Mouse (Mus musculus) embryonic facial prominence, embryonic 15.5 days (tissue): ENCODE measurements around the gene Akt1s1. TPM values are rescaled to one million over a fixed set of nuclear protein-coding genes. Genes with fewer than 3 reads are reported as not detected.

ENCODE experiments used
- ATAC-seq: fragments of 200-750 bp; cut with Nextera tagmentation; 2 replicates; pipeline ENCODE4 v1.8.0; 2017; ENCODE audit warnings: low read depth, moderate TSS enrichment; ENCODE audit not compliant: insufficient number of reproducible peaks, low FRiP score, low TSS enrichment
- H3K27ac ChIP-seq: fragments of 300-500 bp; sonication (generic); replicated peaks from 2 replicates; pipeline ENCODE4 v1.5.1; 2015; ENCODE audit warnings: mild to moderate bottlenecking, inconsistent platforms
- H3K27me3 ChIP-seq: fragments of 300-500 bp; sonication (generic); 2 replicates; pipeline ENCODE4 v1.6.1; 2015; ENCODE audit warnings: inconsistent platforms
- H3K36me3 ChIP-seq: fragments of 300-500 bp; sonication (generic); 2 replicates; pipeline ENCODE4 v1.6.1; 2015; ENCODE audit warnings: mild to moderate bottlenecking, inconsistent platforms
- H3K4me1 ChIP-seq: fragments of 300-500 bp; sonication (generic); 2 replicates; pipeline ENCODE4 v1.6.1; 2015; ENCODE audit warnings: inconsistent platforms
- H3K4me2 ChIP-seq: fragments of 300-500 bp; sonication (generic); replicated peaks from 2 replicates; pipeline ENCODE4 v1.6.1; 2015; ENCODE audit warnings: mild to moderate bottlenecking, inconsistent platforms
- H3K4me3 ChIP-seq: fragments of 300-500 bp; sonication (generic); replicated peaks from 2 replicates; pipeline ENCODE4 v1.5.1; 2015; ENCODE audit warnings: mild to moderate bottlenecking, inconsistent platforms
- H3K9ac ChIP-seq: fragments of 300-500 bp; sonication (generic); 2 replicates; pipeline ENCODE4 v1.6.1; 2015; ENCODE audit warnings: inconsistent platforms
- H3K9me3 ChIP-seq: fragments of 300-500 bp; sonication (generic); replicated peaks from 2 replicates; pipeline ENCODE4 v1.6.1; 2016; ENCODE audit warnings: inconsistent platforms
- WGBS: fragments of 180-500 bp; shearing (Covaris S2); methylation state at CpG from one replicate; pipeline ENCODE4 v1.1.7; 2015; 5-methylcytosine and 5-hydroxymethylcytosine counted together
- polyA plus RNA-seq: library from polyadenylated mRNA; unstranded; fragments of >200 nt; fragmentation: Nextera tagmentation; extraction: Ambion mirVana; gene quantifications from 2 replicates; pipeline ENCODE4 v1.2.1, GENCODE M21; 2015

Gene Akt1s1
- polyA plus RNA-seq, 1 experiment from 2014 or later: 127 TPM

DNA sequence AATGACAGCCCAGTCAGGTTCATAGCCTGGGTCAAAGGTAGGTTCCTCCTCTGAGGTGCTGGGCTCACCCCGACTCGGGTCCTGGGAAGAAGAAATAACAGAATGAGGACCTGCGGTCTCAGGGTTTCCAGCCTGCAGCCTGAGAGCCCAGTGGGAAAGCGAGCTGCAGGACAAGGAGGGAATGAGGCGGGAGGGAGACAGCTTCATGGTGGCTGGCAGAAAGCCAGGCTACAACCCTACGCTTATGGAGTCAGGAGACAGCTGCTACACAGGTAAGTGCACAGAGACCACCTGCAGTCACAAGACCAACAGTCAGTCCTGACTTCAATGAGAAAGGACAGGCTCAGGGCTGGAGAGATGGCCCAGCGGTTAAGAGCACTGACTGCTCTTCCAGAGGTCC lies 2.0 kb upstream of the Akt1s1 start:
- WGBS: 91% methylated on average over 7 of the region's 7 CpGs
- H3K4me2 ChIP-seq: no peak overlapping the region
- peaks cover 5% of the 10 kb centered on the region; the same call in 1 of the 2 replicates for H3K27me3 ChIP-seq
- peaks cover 52% of the 10 kb centered on the region for H3K36me3 ChIP-seq
- H3K9ac ChIP-seq: no peak overlapping the region
- H3K27ac ChIP-seq: no peak overlapping the region
- H3K4me1 ChIP-seq: peaks cover 22% of the 10 kb centered on the region
- H3K9me3 ChIP-seq: no peaks in the 10 kb centered on the region
- H3K4me3 ChIP-seq: no peak overlapping the region
- no peak for ATAC-seq

DNA sequence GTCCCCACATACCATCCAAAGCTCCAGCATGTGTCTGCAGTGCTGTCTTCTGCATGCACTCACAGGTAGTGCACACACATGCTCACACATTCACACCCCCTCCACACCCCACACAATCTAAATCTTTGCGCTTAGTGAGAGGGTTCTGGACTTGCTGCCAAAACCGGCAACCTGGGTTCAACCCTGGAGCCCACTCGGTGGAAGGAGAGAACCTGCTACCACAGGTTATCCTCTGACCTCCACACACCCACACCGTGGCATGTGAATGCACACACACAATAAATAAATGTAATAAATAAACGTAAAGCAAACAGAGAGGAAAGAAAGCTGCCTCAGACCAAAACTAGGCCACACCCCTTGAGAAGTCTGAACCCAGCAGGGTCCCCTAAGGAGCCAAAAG lies 1.0 kb upstream of the Akt1s1 start:
- Histone ChIP-seq H3K4me3 (peak overlapping the region; percentile 81), H3K27ac (peak overlapping the region; percentile 100; the same call in 1 of the 2 replicates), H3K4me1 (peaks cover 28% of the 10 kb centered on the region), H3K9me3 (no peaks in the 10 kb centered on the region), H3K36me3 (peaks cover 45% of the 10 kb centered on the region), H3K27me3 (no peaks in the 10 kb centered on the region), H3K4me2 (peak overlapping the region; percentile 85), H3K9ac (0 out of 2 replicates have a peak overlapping the region, but pooled peaks have one; percentile 28)
- no peak for ATAC-seq
- 72% methylated on average over 5 of the region's 5 CpGs for WGBS

DNA sequence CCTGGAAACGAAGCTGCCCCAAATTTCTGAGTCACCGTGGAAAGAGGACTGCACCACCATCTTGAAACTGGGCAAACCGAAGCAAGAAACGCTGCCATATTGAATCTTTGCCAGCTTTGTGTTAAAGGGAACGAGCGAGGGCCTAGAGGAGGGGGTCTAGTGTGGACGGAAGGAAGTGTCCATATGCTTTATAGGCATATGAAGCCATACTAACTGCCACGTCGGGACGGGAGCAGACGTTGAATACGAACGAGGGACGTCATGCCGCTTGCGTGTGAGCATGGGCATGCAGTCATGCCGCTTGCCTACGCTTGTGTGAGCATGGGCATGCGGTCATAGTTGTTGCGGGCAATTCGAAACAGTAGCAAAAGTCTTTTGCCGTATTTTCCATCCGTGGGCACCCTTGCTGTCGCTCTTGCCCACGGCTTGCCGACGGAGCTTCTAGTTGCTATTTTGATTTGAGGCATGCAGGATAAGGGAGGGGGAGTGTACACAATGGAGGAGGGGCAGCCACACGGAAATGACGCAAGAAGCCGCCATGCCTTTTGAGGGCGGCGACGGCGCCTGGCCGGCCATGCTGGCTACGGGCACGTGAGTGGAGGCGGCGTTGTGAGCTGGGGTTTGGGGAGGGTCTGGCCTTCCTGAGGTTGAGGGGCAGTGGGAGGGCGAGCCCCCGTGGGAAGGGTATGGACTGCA lies 773 bp downstream of the Akt1s1 start:
- Histone ChIP-seq H3K4me3 (peak overlapping the region; percentile 81), H3K4me2 (peak overlapping the region; percentile 85), H3K36me3 (peaks cover 31% of the 10 kb centered on the region), H3K9ac (peak overlapping the region; percentile 80), H3K9me3 (no peaks in the 10 kb centered on the region), H3K27ac (peak overlapping the region; percentile 100), H3K4me1 (peaks cover 46% of the 10 kb centered on the region), H3K27me3 (no peaks in the 10 kb centered on the region)
- peak; percentile 77 for ATAC-seq
- under 1% methylated on average over 41 of the region's 41 CpGs for WGBS

DNA sequence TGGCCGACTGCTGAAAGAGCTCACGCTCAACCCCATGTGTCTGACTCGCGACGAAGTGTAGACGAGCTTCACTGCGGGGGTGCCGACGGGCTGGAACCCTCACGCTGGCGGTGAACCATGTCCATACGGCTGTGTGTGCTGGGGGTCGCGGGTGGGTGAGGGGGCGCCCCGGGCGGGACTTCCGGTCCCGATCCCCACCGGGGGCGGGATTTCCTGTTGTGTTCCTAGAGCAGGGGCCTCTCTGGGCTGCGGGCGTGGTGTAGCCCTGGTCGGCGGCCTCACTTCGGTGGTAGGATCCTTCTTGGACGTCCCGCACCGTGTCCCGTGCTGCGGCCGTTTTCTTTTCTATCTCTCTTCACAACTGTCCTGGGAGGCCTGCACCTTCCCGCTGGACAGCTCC lies 1.4 kb downstream of the Akt1s1 start:
- Histone ChIP-seq H3K27ac (peak overlapping the region; percentile 100), H3K9ac (peak overlapping the region; percentile 80), H3K4me1 (peaks cover 51% of the 10 kb centered on the region), H3K4me3 (peak overlapping the region; percentile 81), H3K4me2 (peak overlapping the region; percentile 85), H3K36me3 (peaks cover 25% of the 10 kb centered on the region), H3K9me3 (no peaks in the 10 kb centered on the region), H3K27me3 (no peaks in the 10 kb centered on the region)
- WGBS: under 1% methylated on average over 33 of the region's 33 CpGs
- ATAC-seq: peak; percentile 22

DNA sequence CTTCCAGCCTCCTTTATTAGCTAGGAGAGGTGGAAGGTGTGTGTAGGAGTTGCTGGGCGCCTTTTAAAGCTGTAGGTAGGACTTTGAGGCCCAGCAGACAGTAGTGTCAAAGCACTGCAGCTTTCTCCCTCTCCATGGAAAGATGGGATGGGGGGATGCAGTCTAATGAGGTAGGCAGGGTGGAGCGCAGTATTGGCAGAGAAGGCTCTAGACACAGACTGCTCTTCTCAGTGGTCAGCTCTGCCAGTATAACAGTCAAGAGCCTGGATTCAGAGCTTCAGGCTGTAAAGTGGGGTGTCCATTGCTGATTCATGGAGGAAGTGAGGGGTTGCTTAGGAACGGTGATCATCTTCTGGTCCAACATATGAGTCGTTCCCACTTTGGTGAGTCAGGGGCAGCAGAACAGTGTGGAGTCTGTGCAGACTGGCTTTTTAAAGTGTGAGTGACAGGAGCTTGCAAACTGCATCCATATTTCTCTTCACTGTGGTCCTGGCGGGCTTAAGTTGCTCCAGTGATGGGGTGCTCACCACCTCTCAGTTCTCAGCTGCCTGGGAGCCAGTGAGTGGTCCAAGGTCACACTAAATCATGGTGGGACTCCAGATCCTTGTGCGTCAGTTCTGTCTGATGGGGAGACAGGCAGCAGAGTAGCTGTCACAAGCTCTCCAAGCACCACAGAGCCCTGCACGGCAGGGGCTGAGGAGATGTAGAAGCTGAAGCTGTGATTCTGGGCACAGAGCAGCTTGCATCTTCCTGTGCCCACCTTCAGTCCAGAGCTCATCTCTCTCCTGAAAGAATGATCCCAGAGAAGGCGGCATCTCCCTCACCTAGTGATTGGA lies 2.2 kb downstream of the Akt1s1 start:
- 77% methylated on average over 8 of the region's 8 CpGs for WGBS
- Histone ChIP-seq H3K9me3 (no peaks in the 10 kb centered on the region), H3K36me3 (peaks cover 17% of the 10 kb centered on the region), H3K27me3 (no peaks in the 10 kb centered on the region), H3K4me3 (peak overlapping the region; percentile 81), H3K27ac (peak overlapping the region; percentile 100; the same call in 1 of the 2 replicates), H3K4me2 (peak overlapping the region; percentile 85), H3K9ac (peak overlapping the region; percentile 80), H3K4me1 (peaks cover 60% of the 10 kb centered on the region)
- no peak for ATAC-seq

DNA sequence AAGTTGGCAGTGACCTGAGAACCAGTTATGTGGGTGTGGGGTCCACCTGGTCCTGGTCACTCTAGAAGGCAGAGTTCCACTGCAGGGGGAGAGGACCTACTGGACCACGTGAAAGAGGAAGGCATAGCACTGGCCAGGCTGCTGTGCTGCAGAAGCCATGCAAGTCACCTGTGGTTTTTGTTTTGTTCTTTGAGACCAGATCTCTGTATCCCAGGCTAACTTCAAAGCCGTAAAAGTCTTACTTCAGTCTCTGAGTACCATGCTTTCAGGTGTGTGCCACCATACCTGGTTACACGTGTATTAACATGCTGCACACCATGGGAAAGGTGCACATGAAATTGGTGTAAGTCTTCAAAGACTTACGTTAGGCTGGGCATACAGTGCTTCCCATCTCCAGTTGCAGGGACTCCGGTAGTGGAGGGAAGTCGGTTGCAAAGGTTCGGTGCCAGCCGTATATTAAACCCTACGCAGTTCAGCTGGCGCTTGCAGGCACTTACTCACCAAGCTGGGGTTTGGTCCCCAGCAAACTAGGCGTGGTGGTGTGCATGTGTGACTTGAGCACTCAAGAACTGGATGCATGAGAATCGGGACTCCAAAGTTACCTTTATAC lies 2.9 kb downstream of the Akt1s1 start:
- Histone ChIP-seq H3K9me3 (no peaks in the 10 kb centered on the region), H3K4me2 (peak overlapping the region; percentile 85; the same call in 1 of the 2 replicates), H3K36me3 (peaks cover 10% of the 10 kb centered on the region), H3K9ac (no peak overlapping the region), H3K4me1 (peaks cover 67% of the 10 kb centered on the region), H3K4me3 (peak overlapping the region; percentile 81; the same call in 1 of the 2 replicates), H3K27me3 (no peaks in the 10 kb centered on the region), H3K27ac (no peak overlapping the region)
- ATAC-seq: no peak
- 89% methylated on average over 12 of the region's 12 CpGs for WGBS

DNA sequence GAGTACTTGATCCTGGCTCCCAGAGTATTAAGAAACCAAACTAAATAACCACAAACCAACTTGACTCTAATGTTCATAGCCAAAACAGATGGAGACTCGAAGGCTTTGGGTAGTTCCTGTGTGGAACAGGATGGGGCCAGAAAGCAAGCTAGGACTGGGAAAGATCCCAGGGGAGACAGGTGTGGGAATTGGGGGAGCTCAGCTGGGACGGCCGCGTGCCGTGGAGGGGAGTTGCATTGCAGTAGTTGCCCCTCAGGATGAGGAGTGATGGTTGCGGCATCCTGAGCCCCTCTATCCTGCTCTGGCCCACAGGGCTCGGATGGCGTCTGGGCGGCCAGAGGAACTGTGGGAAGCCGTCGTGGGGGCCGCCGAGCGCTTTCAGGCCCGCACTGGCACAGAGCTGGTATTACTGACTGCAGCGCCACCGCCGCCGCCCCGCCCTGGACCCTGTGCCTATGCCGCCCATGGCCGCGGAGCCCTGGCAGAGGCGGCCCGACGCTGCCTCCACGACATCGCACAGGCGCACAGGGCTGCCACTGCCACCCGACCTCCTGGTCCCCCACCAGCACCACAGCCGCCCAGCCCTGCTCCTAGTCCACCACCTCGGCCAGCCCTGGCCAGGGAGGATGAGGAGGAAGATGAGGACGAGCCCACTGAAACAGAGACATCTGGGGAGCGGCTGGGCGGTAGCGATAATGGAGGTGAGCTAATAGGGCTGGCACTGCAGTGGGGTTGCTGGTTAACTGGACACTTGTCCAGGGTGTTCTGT lies 3.7 kb downstream of the Akt1s1 start:
- no peaks in the 10 kb centered on the region for H3K9me3 ChIP-seq
- peaks cover 6% of the 10 kb centered on the region; the same call in 1 of the 2 replicates for H3K36me3 ChIP-seq
- H3K4me1 ChIP-seq: peaks cover 69% of the 10 kb centered on the region
- 88% methylated on average over 36 of the region's 36 CpGs for WGBS
- no peak for ATAC-seq
- no peak overlapping the region for H3K4me3 ChIP-seq
- H3K27me3 ChIP-seq: no peaks in the 10 kb centered on the region
- H3K27ac ChIP-seq: no peak overlapping the region
- no peak overlapping the region for H3K4me2 ChIP-seq
- H3K9ac ChIP-seq: no peak overlapping the region

DNA sequence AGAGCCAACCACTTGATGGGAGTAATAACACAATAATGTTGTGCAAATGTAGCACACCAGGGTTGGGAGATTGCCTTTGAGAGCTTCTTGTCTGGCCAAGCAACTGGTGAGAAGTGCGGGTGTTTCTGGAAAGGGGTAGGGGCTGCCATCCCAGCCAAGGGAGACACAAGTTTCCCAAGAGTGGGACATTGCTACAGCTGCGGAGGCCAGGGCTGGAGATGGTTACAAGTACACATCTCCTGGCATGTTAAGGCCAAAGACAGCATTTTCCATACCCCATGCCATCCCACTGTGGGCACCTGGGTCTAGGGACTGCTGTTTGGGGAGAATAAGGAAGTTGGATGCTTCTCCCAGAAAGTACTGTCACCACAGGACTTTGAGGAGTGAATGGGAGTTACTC lies 4.3 kb downstream of the Akt1s1 start:
- ATAC-seq: no peak
- H3K27me3 ChIP-seq: no peaks in the 10 kb centered on the region
- H3K4me2 ChIP-seq: no peak overlapping the region
- H3K4me1 ChIP-seq: peaks cover 69% of the 10 kb centered on the region
- H3K27ac ChIP-seq: no peak overlapping the region
- no peak overlapping the region for H3K9ac ChIP-seq
- WGBS: 89% methylated on average over 2 of the region's 2 CpGs
- H3K9me3 ChIP-seq: no peaks in the 10 kb centered on the region
- H3K36me3 ChIP-seq: peaks cover 6% of the 10 kb centered on the region; the same call in 1 of the 2 replicates
- H3K4me3 ChIP-seq: no peak overlapping the region

DNA sequence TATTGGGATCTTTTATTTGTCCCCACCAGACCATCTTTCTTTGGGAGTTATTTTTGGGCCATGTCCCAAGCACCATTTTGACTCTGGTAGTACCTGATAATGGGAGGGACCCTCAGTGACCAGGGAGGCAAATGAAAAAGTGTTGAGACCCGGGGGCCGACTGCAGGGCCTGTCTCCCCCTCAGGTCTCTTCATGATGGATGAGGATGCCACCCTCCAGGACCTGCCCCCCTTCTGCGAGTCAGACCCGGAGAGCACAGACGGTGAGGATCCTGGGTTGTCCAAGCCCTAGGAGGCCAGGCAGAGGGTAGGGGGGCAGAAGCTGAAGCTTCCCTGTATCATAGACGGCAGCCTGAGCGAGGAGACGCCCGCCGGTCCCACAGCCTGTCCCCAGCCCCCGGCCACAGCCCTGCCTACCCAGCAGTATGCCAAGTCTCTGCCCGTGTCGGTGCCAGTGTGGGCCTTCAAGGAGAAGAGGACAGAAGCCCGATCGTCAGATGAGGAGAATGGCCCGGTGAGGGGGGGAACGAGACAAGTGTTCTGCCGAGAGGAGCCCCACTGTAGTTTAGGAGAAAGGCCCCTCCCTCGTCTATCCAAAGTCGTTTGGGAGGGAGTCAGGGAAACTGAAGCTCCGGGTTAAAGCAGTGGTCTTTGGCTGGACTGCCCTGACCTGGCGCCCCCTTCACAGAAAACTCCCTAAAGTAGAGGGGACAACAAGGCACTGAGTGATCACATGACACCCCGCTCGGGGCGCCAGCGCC lies 5.0 kb downstream of the Akt1s1 start:
- H3K27me3 ChIP-seq: no peaks in the 10 kb centered on the region
- H3K4me3 ChIP-seq: peak overlapping the region; percentile 49
- peak overlapping the region; percentile 91 for H3K4me2 ChIP-seq
- H3K36me3 ChIP-seq: peaks cover 6% of the 10 kb centered on the region; the same call in 1 of the 2 replicates
- no peak for ATAC-seq
- H3K4me1 ChIP-seq: peaks cover 75% of the 10 kb centered on the region
- peak overlapping the region; percentile 50 for H3K9ac ChIP-seq
- 28% methylated on average over 26 of the region's 26 CpGs for WGBS
- H3K9me3 ChIP-seq: no peaks in the 10 kb centered on the region
- peak overlapping the region; percentile 95 for H3K27ac ChIP-seq

DNA sequence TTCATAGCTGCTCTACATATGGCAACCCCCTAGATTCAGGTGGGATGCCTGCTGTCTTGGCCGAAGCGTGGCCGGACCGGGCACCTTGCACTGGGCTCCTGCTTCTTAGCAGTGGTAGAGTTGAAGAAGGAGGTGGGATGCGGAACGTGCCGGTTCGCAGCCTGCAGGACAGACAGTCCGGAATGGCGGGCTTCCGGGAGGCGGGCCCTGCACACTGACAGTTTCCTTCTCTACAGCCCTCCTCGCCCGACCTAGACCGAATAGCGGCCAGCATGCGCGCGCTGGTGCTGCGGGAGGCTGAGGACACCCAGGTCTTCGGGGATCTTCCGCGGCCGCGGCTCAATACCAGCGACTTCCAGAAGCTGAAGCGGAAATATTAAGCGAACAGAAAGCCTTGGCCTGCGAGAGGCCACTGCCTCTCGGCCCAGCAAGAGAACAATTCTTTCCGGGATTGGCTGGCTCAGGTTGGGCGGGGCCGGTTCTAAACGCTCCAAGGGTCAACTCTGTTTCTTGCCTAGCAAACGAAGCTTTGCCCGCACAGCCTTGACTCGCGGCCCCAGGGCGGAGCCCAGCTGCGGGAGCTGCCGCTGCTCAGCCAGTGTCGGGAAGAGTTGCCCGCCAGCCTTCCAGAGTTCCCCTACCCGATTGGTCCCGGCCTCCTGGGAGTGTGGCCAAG lies 5.7 kb downstream of the Akt1s1 start:
- WGBS: 3% methylated on average over 45 of the region's 45 CpGs
- Histone ChIP-seq H3K36me3 (peaks cover 8% of the 10 kb centered on the region), H3K4me1 (peaks cover 75% of the 10 kb centered on the region), H3K9me3 (no peaks in the 10 kb centered on the region), H3K27me3 (no peaks in the 10 kb centered on the region), H3K4me3 (peak overlapping the region; percentile 49), H3K9ac (peak overlapping the region; percentile 50), H3K27ac (peak overlapping the region; percentile 95), H3K4me2 (peak overlapping the region; percentile 91)
- ATAC-seq: peak; percentile 45
